Mouse (Mus musculus) olfactory bulb, adult 2 months (tissue): ENCODE measurements around the gene Psmd5.

ENCODE experiments used
- CTCF ChIP-seq: fragments of 200-500 bp; IDR thresholded peaks from 2 replicates; pipeline ENCODE4 v1.5.1; 2012; ENCODE audit warnings: low read depth, mild to moderate bottlenecking, low read length, moderate library complexity; ENCODE audit not compliant: insufficient read depth
- POLR2A ChIP-seq: fragments of 200-500 bp; IDR thresholded peaks from 2 replicates; pipeline ENCODE4 v1.6.1; 2012; ENCODE audit warnings: mild to moderate bottlenecking, low read depth, low read length, moderate library complexity; ENCODE audit not compliant: insufficient read depth

DNA sequence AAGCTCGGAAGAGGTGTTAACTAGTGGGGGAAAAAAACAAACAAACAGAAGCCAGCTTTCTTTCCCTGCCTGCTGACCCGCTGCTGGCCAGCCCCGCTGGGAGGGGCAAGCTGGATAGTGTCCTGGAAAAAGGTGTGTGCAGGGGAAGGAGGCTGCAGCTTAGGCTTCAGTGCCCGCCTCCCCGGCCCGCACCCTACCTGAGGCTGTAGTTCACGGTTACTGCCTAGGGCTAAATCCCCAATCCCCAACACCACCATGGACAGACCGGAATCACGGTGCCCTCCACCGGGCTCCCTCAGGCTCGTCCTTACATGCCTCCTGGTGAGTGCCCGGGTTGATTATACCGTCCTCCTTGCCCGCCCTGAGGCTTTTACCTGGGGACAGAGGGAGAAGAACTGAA is 497 bp downstream of the Psmd5 start, which contains the start of gene Cutal:
- TF ChIP-seq CTCF (no peak), POLR2A (no peak)
